Mouse (Mus musculus): ENCODE data around the gene Plekhg3. TPM values are rescaled to one million over a fixed set of nuclear protein-coding genes. Genes with fewer than 3 reads are reported as not detected.

Gene Plekhg3
- polyA plus RNA-seq (2014; fragmentation: Illumina TruSeq; extraction: RNeasy Lipid Tissue Mini Kit (QIAGEN cat#74804); ENCODE audit: low read depth, low replicate concordance): 11.1 TPM

GRCm38 (mm10) chr12:76530580-76531139, at the start of gene Plekhg3:
TSS of gene Plekhg3 (plus strand) at chr12:76530891.

Other genes starting within 250 kb of the Plekhg3 start
- gene Akap5, start 206.0 kb upstream of the Plekhg3 start, polyA plus RNA-seq (2014; fragmentation: Illumina TruSeq; extraction: RNeasy Lipid Tissue Mini Kit (QIAGEN cat#74804); ENCODE audit: low read depth, low replicate concordance): 1.0 TPM
- 6.9 TPM for gene Zbtb25, start 161.3 kb upstream of the Plekhg3 start, polyA plus RNA-seq (2014; fragmentation: Illumina TruSeq; extraction: RNeasy Lipid Tissue Mini Kit (QIAGEN cat#74804); ENCODE audit: low read depth, low replicate concordance)
- 2.6 TPM for gene Zbtb1, start 160.6 kb upstream of the Plekhg3 start, polyA plus RNA-seq (2014; fragmentation: Illumina TruSeq; extraction: RNeasy Lipid Tissue Mini Kit (QIAGEN cat#74804); ENCODE audit: low read depth, low replicate concordance)
- 4.3 TPM for gene Hspa2, start 126.7 kb upstream of the Plekhg3 start, polyA plus RNA-seq (2014; fragmentation: Illumina TruSeq; extraction: RNeasy Lipid Tissue Mini Kit (QIAGEN cat#74804); ENCODE audit: low read depth, low replicate concordance)
- not detected for gene Ppp1r36, start 113.4 kb upstream of the Plekhg3 start, polyA plus RNA-seq (2014; fragmentation: Illumina TruSeq; extraction: RNeasy Lipid Tissue Mini Kit (QIAGEN cat#74804); ENCODE audit: low read depth, low replicate concordance)
- 49.4 TPM for gene Sptb, start 179.7 kb downstream of the Plekhg3 start, polyA plus RNA-seq (2014; fragmentation: Illumina TruSeq; extraction: RNeasy Lipid Tissue Mini Kit (QIAGEN cat#74804); ENCODE audit: low read depth, low replicate concordance)
- gene Churc1, start 234.6 kb downstream of the Plekhg3 start, polyA plus RNA-seq (2014; fragmentation: Illumina TruSeq; extraction: RNeasy Lipid Tissue Mini Kit (QIAGEN cat#74804); ENCODE audit: low read depth, low replicate concordance): 160 TPM
- 15.2 TPM for gene Fntb, start 234.7 kb downstream of the Plekhg3 start, polyA plus RNA-seq (2014; fragmentation: Illumina TruSeq; extraction: RNeasy Lipid Tissue Mini Kit (QIAGEN cat#74804); ENCODE audit: low read depth, low replicate concordance)